Mouse (Mus musculus) adrenal gland, adult 8-10 months (tissue): Measurements from ENCODE around the gene Btnl2. TPM values are rescaled to one million over a fixed set of nuclear protein-coding genes. Genes with fewer than 3 reads are reported as not detected.
"Not testable (repeated sequence)": the region's sequence is repeated elsewhere in the genome, so short reads cannot be mapped to it uniquely, and the experiment has no call there.

Experiments used
- DNase-seq: peaks from one replicate; pipeline ENCODE4 v3.0.0; 2022
- total RNA-seq, 4 experiments: library from RNA; stranded (reverse); gene quantifications; 2 replicates each; pipeline ENCODE4 v1.2.4; 2022

The Btnl2 gene
- total RNA-seq: under 1 TPM; 0.40 to 0.90 (median 0.57) TPM

GRCm38 (mm10) chr17:34354539-34354938 lies at the start of gene Btnl2:
Gene Btnl2 (plus strand): TSS chr17:34354822.
- no peak for DNase-seq

GRCm38 (mm10) chr17:34305380-34306030 lies 49.1 kb upstream of the Btnl2 start, which contains the start of gene H2-Eb1:
Gene H2-Eb1 (plus strand): TSS chr17:34305867.
- DNase-seq: peak; percentile 81

- DNase-seq: no peak
These were observed 48.2 kb upstream of the Btnl2 start for GRCm38 (mm10) chr17:34306407-34306806.

- no peak for DNase-seq
These were observed 47.4 kb upstream of the Btnl2 start for GRCm38 (mm10) chr17:34307216-34307615.

GRCm38 (mm10) chr17:34308161-34308560 lies 46.5 kb upstream of the Btnl2 start:
- no peak for DNase-seq

- DNase-seq: no peak
These were observed 45.4 kb upstream of the Btnl2 start for GRCm38 (mm10) chr17:34309225-34309624.

- DNase-seq: peak; percentile 52
These were observed 44.8 kb upstream of the Btnl2 start for GRCm38 (mm10) chr17:34309683-34310385.

GRCm38 (mm10) chr17:34310526-34310925 lies 44.1 kb upstream of the Btnl2 start:
- not testable (repeated sequence) for DNase-seq

GRCm38 (mm10) chr17:34312185-34312584 lies 42.4 kb upstream of the Btnl2 start:
- DNase-seq: no peak

- peak; percentile 47 for DNase-seq
These were observed 41.2 kb upstream of the Btnl2 start for GRCm38 (mm10) chr17:34313393-34313792.

- no peak for DNase-seq
These were observed 40.3 kb upstream of the Btnl2 start for GRCm38 (mm10) chr17:34314286-34314685.

GRCm38 (mm10) chr17:34315512-34315911 lies 39.1 kb upstream of the Btnl2 start:
- no peak for DNase-seq

- no peak for DNase-seq
These were observed 37.9 kb upstream of the Btnl2 start for GRCm38 (mm10) chr17:34316697-34317096.

GRCm38 (mm10) chr17:34317275-34317674 lies 37.3 kb upstream of the Btnl2 start:
- no peak for DNase-seq

GRCm38 (mm10) chr17:34325436-34325835 lies 29.2 kb upstream of the Btnl2 start, which contains the start of gene H2-Eb2:
Gene H2-Eb2 (plus strand): TSS chr17:34325665.
- DNase-seq: no peak

GRCm38 (mm10) chr17:34326373-34326772 lies 28.2 kb upstream of the Btnl2 start:
- no peak for DNase-seq

GRCm38 (mm10) chr17:34329807-34330206 lies 24.8 kb upstream of the Btnl2 start:
- no peak for DNase-seq

- no peak for DNase-seq
These were observed 23.4 kb upstream of the Btnl2 start for GRCm38 (mm10) chr17:34331200-34331599.

GRCm38 (mm10) chr17:34340619-34341402 lies 13.8 kb upstream of the Btnl2 start:
- DNase-seq: no peak

GRCm38 (mm10) chr17:34344882-34345281 lies 9.7 kb upstream of the Btnl2 start:
- DNase-seq: no peak

GRCm38 (mm10) chr17:34345486-34345885 lies 9.1 kb upstream of the Btnl2 start:
- DNase-seq: no peak

GRCm38 (mm10) chr17:34346041-34346440 lies 8.6 kb upstream of the Btnl2 start:
- DNase-seq: no peak
